Comparison of ENCODE assay signal across 10 mouse cellular contexts in genomic region chr8:122234055-122234454, GRCm38 (mm10). TPM values are rescaled to one million over a fixed set of nuclear protein-coding genes. Genes with fewer than 3 reads are reported as not detected.
DNase-seq lines count a peak whose midpoint lies in the region; ATAC-seq and TF ChIP-seq lines count a peak whose summit lies in the region.
"Had no signal": no experiment of that assay in that cellular context is flagged by ENCODE, and none has a peak within 500 bp of the region (broad histone marks: within the 10 kb centered on the region; RNA-seq: fewer than 3 reads in every experiment).

No protein-coding gene starts in this region.

- no peak overlapping the region for H3K4me3 ChIP-seq in kidney, embryonic 15.5 days (replicated peaks)
- no peak overlapping the region; the same call in 1 of the 2 replicates for H3K4me3 ChIP-seq in embryonic facial prominence, embryonic 10.5 days
- no peak overlapping the region for H3K4me3 ChIP-seq in hindbrain, embryonic 16.5 days (ENCODE audit: low read length)
- no peak overlapping the region for H3K4me3 ChIP-seq in liver, embryonic 16.5 days (ENCODE audit: low read depth, low read length)
- H3K4me3 ChIP-seq in thymus, adult 2 months (ENCODE audit: control insufficient read depth, insufficient read depth, low read length) = no peak overlapping the region
- H3K4me3 ChIP-seq: embryonic facial prominence, embryonic 13.5 days; megakaryocyte, embryonic 14.5 days had no signal

- TF ChIP-seq POLR2A in thymus, adult 2 months (IDR thresholded peaks at IDR 0.05; ENCODE audit: control insufficient read depth, extremely low read depth, insufficient read depth, low read length, poor library complexity) = no peak

- H3K4me2 ChIP-seq in kidney, embryonic 15.5 days = no peak overlapping the region
- H3K4me2 ChIP-seq in hindbrain, embryonic 16.5 days (ENCODE audit: low read length) = no peak overlapping the region
- no peak overlapping the region for H3K4me2 ChIP-seq in liver, embryonic 16.5 days (ENCODE audit: low read depth, low read length)
- H3K4me2 ChIP-seq: embryonic facial prominence, embryonic 13.5 days had no signal

- H3K27me3 ChIP-seq in kidney, embryonic 15.5 days = peaks cover 36% of the 10 kb centered on the region
- H3K27me3 ChIP-seq in embryonic facial prominence, embryonic 10.5 days (replicated peaks; ENCODE audit: low read depth, poor library complexity, severe bottlenecking) = peaks cover 57% of the 10 kb centered on the region
- peaks cover 12% of the 10 kb centered on the region for H3K27me3 ChIP-seq in hindbrain, embryonic 16.5 days (replicated peaks; ENCODE audit: control insufficient read depth, insufficient read depth, low read length)
- H3K27me3 ChIP-seq in liver, embryonic 16.5 days (ENCODE audit: control insufficient read depth, insufficient read depth, low read depth, low read length) = peaks cover 32% of the 10 kb centered on the region
- H3K27me3 ChIP-seq in thymus, adult 2 months (ENCODE audit: control insufficient read depth, insufficient read depth, low read length) = peaks cover 11% of the 10 kb centered on the region

- H3K9me3 ChIP-seq in kidney, embryonic 15.5 days (replicated peaks) = no peaks in the 10 kb centered on the region
- no peaks in the 10 kb centered on the region for H3K9me3 ChIP-seq in embryonic facial prominence, embryonic 10.5 days
- no peaks in the 10 kb centered on the region for H3K9me3 ChIP-seq in hindbrain, embryonic 16.5 days (ENCODE audit: control insufficient read depth, low read length)
- H3K9me3 ChIP-seq in liver, embryonic 16.5 days (replicated peaks; ENCODE audit: control insufficient read depth, low read length) = no peaks in the 10 kb centered on the region
- H3K9me3 ChIP-seq: embryonic facial prominence, embryonic 13.5 days; megakaryocyte, embryonic 14.5 days had no signal

- ATAC-seq in kidney, embryonic 15.5 days (replicated peaks; ENCODE audit: low FRiP score) = no peak
- ATAC-seq in hindbrain, embryonic 16.5 days = peak; percentile 68; the same call in 1 of the 2 replicates
- ATAC-seq in liver, embryonic 16.5 days (ENCODE audit: low read depth) = peak; percentile 17; the same call in 1 of the 2 replicates

- TF ChIP-seq CTCF in thymus, adult 2 months (IDR thresholded peaks at IDR 0.05; ENCODE audit: borderline replicate concordance, control insufficient read depth, extremely low read depth, insufficient read depth, low read length, poor library complexity) = no peak

- WGBS in kidney, embryonic 15.5 days = 32% methylated on average over 11 of the region's 11 CpGs
- WGBS in embryonic facial prominence, embryonic 10.5 days = 28% methylated on average over 11 of the region's 11 CpGs
- WGBS in hindbrain, embryonic 16.5 days = 35% methylated on average over 11 of the region's 11 CpGs
- WGBS in liver, embryonic 16.5 days (ENCODE audit: insufficient replicate concordance) = 45% methylated on average over 11 of the region's 11 CpGs
- WGBS in thymus, adult 2 months = 81% methylated on average over 11 of the region's 11 CpGs

- DNase-seq in kidney, adult 11 months = peak; percentile 50
- DNase-seq in adrenal gland, adult 18-20 months (ENCODE audit: low spot score in 2 of 2) = peak; percentile 34 to 43
- peak; percentile 74 for DNase-seq in embryonic facial prominence, embryonic 10.5 days (ENCODE audit: low spot score)
- DNase-seq in thymus, postnatal 10 days (ENCODE audit: low spot score in 2 of 2) = no peak
- DNase-seq in thymus, adult 2 months = no peak

- H3K4me1 ChIP-seq in kidney, embryonic 15.5 days = peaks cover 30% of the 10 kb centered on the region
- H3K4me1 ChIP-seq in embryonic facial prominence, embryonic 10.5 days = peaks cover 57% of the 10 kb centered on the region
- H3K4me1 ChIP-seq in hindbrain, embryonic 16.5 days (ENCODE audit: control insufficient read depth, insufficient read depth, low read depth, low read length) = peaks cover 15% of the 10 kb centered on the region
- no peaks in the 10 kb centered on the region for H3K4me1 ChIP-seq in liver, embryonic 16.5 days (ENCODE audit: control insufficient read depth, low read depth, low read length)
- H3K4me1 ChIP-seq in thymus, adult 2 months (replicated peaks; ENCODE audit: control insufficient read depth, insufficient read depth, low read length) = peaks cover 6% of the 10 kb centered on the region

- H3K36me3 ChIP-seq in kidney, embryonic 15.5 days = no peaks in the 10 kb centered on the region
- no peaks in the 10 kb centered on the region for H3K36me3 ChIP-seq in embryonic facial prominence, embryonic 10.5 days (replicated peaks)
- H3K36me3 ChIP-seq in hindbrain, embryonic 16.5 days (ENCODE audit: control insufficient read depth, insufficient read depth, low read length) = no peaks in the 10 kb centered on the region
- no peaks in the 10 kb centered on the region for H3K36me3 ChIP-seq in liver, embryonic 16.5 days (ENCODE audit: control insufficient read depth, insufficient read depth)
- H3K36me3 ChIP-seq in thymus, adult 2 months (ENCODE audit: control insufficient read depth, insufficient read depth, low read length) = no peaks in the 10 kb centered on the region
- H3K36me3 ChIP-seq: embryonic facial prominence, embryonic 13.5 days had no signal

- no peak overlapping the region for H3K9ac ChIP-seq in kidney, embryonic 15.5 days
- H3K9ac ChIP-seq in hindbrain, embryonic 16.5 days (ENCODE audit: low read depth, low read length) = no peak overlapping the region
- H3K9ac ChIP-seq in liver, embryonic 16.5 days (ENCODE audit: low read depth, low read length) = no peak overlapping the region
- H3K9ac ChIP-seq: embryonic facial prominence, embryonic 13.5 days had no signal

- H3K27ac ChIP-seq in kidney, embryonic 15.5 days = no peak overlapping the region
- H3K27ac ChIP-seq in embryonic facial prominence, embryonic 10.5 days (replicated peaks) = 0 out of 2 replicates have a peak overlapping the region, but pooled peaks have one; percentile 37
- H3K27ac ChIP-seq in hindbrain, embryonic 16.5 days (ENCODE audit: low read depth, low read length) = no peak overlapping the region
- no peak overlapping the region for H3K27ac ChIP-seq in liver, embryonic 16.5 days (ENCODE audit: low read length)
- H3K27ac ChIP-seq in thymus, adult 2 months (ENCODE audit: control insufficient read depth, insufficient read depth, low read length) = no peak overlapping the region
- H3K27ac ChIP-seq: embryonic facial prominence, embryonic 13.5 days had no signal

RNA-seq across cellular contexts. Expression of gene Zfpm1, which starts 47.9 kb away (rescaled TPM):
- polyA plus RNA-seq in kidney, embryonic 15.5 days (2015; fragmentation: Nextera tagmentation; extraction: Ambion mirVana) = 2.2 and 2.4 TPM in 2 replicates
- total RNA-seq in adrenal gland, adult 18-20 months (2021) = 10 to 100 TPM; 11.8 to 14.2 TPM
- polyA plus RNA-seq in embryonic facial prominence, embryonic 10.5 days (2016; fragmentation: Nextera tagmentation; extraction: Ambion mirVana) = 1.5 and 2.0 TPM in 2 replicates
- 0.75 and 1.2 TPM in 2 replicates for polyA plus RNA-seq in hindbrain, embryonic 16.5 days (2015; fragmentation: Nextera tagmentation; extraction: Ambion mirVana)
- 6.8 and 8.1 TPM in 2 replicates for polyA plus RNA-seq in liver, embryonic 16.5 days (2015; fragmentation: Nextera tagmentation; extraction: Ambion mirVana)
- polyA plus RNA-seq in thymus, adult 2 months (2012; rRNA removed) = 100 and 134 TPM in 2 replicates

Comparison
In these comparisons a context has a peak if more than half of its experiments do, and no peak if none do; other contexts are left out.
1. DNase-seq: peak in kidney, adult 11 months (single experiment), adrenal gland, adult 18-20 months (2 of 2) and embryonic facial prominence, embryonic 10.5 days (single experiment); none in thymus, postnatal 10 days (0 of 2) and thymus, adult 2 months (single experiment).
2. RNA of gene Zfpm1, which starts 47.9 kb away (polyA plus RNA-seq): 100 to 134 TPM in thymus, adult 2 months; 6.8 to 8.1 TPM in liver, embryonic 16.5 days, 2.2 to 2.4 TPM in kidney, embryonic 15.5 days, 1.5 to 2.0 TPM in embryonic facial prominence, embryonic 10.5 days and 0.75 to 1.2 TPM in hindbrain, embryonic 16.5 days; every median in the first group is over 10 times any median in the second.